Comparison of ENCODE assay signal across 8 mouse cellular contexts in the genomic region with DNA sequence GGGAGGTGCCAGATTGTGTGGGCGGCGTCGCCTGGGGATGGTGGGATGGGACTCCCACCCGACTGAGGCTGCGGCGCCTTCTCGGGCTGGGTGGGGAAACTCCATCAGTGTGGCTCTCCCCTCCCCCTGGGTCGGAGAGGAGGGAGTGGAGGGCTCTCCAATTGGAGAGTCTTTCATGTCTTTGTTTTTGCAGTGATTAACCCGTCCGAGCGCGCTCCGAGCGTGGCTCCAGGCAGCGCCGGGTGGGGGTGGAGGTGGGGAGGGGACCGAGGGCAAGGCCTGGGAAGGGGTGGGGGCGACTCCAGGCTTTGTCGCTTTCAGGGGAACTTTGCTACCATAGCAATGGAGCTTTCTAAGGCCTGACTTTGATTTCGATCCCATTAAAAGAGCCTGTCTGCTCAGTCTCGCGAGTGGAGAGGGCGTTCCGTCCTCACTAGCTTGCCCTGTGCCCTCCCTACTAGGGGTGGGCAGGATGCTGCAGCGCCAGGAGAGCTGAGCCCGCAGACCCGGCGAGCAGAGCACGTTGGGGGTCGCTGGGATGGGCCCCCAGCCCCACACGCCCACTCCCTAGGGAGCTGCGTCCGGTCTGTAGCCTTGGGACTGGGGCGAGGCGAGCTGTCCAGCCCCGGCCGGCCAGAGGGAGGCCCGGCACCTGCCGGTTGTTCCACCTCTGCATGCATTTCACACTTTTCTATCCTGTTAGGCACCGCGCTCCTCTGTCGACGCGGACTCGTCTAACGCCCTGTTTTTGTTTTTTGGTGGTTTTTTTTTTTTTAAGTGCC. TPM values are rescaled to one million over a fixed set of nuclear protein-coding genes. Genes with fewer than 3 reads are reported as not detected.
DNase-seq lines count a peak whose midpoint lies in the region; ATAC-seq and TF ChIP-seq lines count a peak whose summit lies in the region.

No protein-coding gene starts in this region.

- no peaks in the 10 kb centered on the region for H3K9me3 ChIP-seq in embryonic facial prominence, embryonic 10.5 days
- H3K9me3 ChIP-seq in hindbrain, embryonic 16.5 days (ENCODE audit: control insufficient read depth, low read length): no peaks in the 10 kb centered on the region
- H3K9me3 ChIP-seq in midbrain, embryonic 14.5 days (ENCODE audit: control insufficient read depth, low read length): no peaks in the 10 kb centered on the region

- no peaks in the 10 kb centered on the region for H3K36me3 ChIP-seq in embryonic facial prominence, embryonic 10.5 days (replicated peaks)
- no peaks in the 10 kb centered on the region for H3K36me3 ChIP-seq in hindbrain, embryonic 16.5 days (ENCODE audit: control insufficient read depth, insufficient read depth, low read length)
- H3K36me3 ChIP-seq in midbrain, embryonic 14.5 days (ENCODE audit: control insufficient read depth, insufficient read depth, low read length): no peaks in the 10 kb centered on the region

- peak overlapping the region; percentile 82 for H3K27ac ChIP-seq in layer of hippocampus, adult 2 months
- peak overlapping the region; percentile 91 for H3K27ac ChIP-seq in embryonic facial prominence, embryonic 10.5 days (replicated peaks)
- H3K27ac ChIP-seq in hindbrain, embryonic 16.5 days (ENCODE audit: low read depth, low read length): no peak overlapping the region
- peak overlapping the region; percentile 78 for H3K27ac ChIP-seq in midbrain, embryonic 14.5 days (replicated peaks; ENCODE audit: low read depth, low read length)

- peak overlapping the region; percentile 60 for H3K9ac ChIP-seq in hindbrain, embryonic 16.5 days (ENCODE audit: low read depth, low read length)
- peak overlapping the region; percentile 47 for H3K9ac ChIP-seq in midbrain, embryonic 14.5 days (replicated peaks; ENCODE audit: low read length)

- DNase-seq in layer of hippocampus, adult 2 months (ENCODE audit: low spot score in 2 of 2): peak in 1 of 2 experiments; percentile 30
- no peak for DNase-seq in layer of hippocampus, adult 11-12 months (ENCODE audit: low spot score)
- DNase-seq in embryonic facial prominence, embryonic 10.5 days (ENCODE audit: low spot score): peak; percentile 88
- DNase-seq in midbrain, embryonic 14.5 days: peak; percentile 81
- no peak for DNase-seq in c-Kit-positive CD71-positive TER-119-positive erythroid progenitor cells, embryonic 14.5 days (ENCODE audit: low spot score)
- no peak for DNase-seq in adrenal gland, postnatal 25 days
- DNase-seq in adrenal gland, postnatal 4 days (ENCODE audit: low spot score in 2 of 2): no peak

- ATAC-seq in hindbrain, embryonic 16.5 days: peak; percentile 71
- peak; percentile 82 for ATAC-seq in midbrain, embryonic 14.5 days (ENCODE audit: low FRiP score, low TSS enrichment)

- peak overlapping the region; percentile 47 for H3K4me3 ChIP-seq in layer of hippocampus, adult 2 months
- H3K4me3 ChIP-seq in embryonic facial prominence, embryonic 10.5 days: peak overlapping the region; percentile 60
- peak overlapping the region; percentile 42 for H3K4me3 ChIP-seq in hindbrain, embryonic 16.5 days (ENCODE audit: low read length)
- H3K4me3 ChIP-seq in midbrain, embryonic 14.5 days (replicated peaks; ENCODE audit: low read depth, low read length): peak overlapping the region; percentile 30

- peaks cover 49% of the 10 kb centered on the region for H3K4me1 ChIP-seq in embryonic facial prominence, embryonic 10.5 days
- H3K4me1 ChIP-seq in hindbrain, embryonic 16.5 days (ENCODE audit: control insufficient read depth, insufficient read depth, low read depth, low read length): peaks cover 24% of the 10 kb centered on the region
- peaks cover 36% of the 10 kb centered on the region for H3K4me1 ChIP-seq in midbrain, embryonic 14.5 days (ENCODE audit: control insufficient read depth, insufficient read depth, low read length)

- H3K4me2 ChIP-seq in hindbrain, embryonic 16.5 days (ENCODE audit: low read length): peak overlapping the region; percentile 74
- H3K4me2 ChIP-seq in midbrain, embryonic 14.5 days (ENCODE audit: low read length): peak overlapping the region; percentile 65

- H3K27me3 ChIP-seq in embryonic facial prominence, embryonic 10.5 days (replicated peaks; ENCODE audit: low read depth, poor library complexity, severe bottlenecking): peaks cover 97% of the 10 kb centered on the region
- H3K27me3 ChIP-seq in hindbrain, embryonic 16.5 days (replicated peaks; ENCODE audit: control insufficient read depth, insufficient read depth, low read length): peaks cover 33% of the 10 kb centered on the region
- H3K27me3 ChIP-seq in midbrain, embryonic 14.5 days (ENCODE audit: control insufficient read depth, insufficient read depth, low read length): peaks cover 25% of the 10 kb centered on the region

- TF ChIP-seq CTCF in layer of hippocampus, adult 2 months (conservative IDR thresholded peaks at IDR 0.05): peak; percentile 14; the same call in 1 of the 2 replicates

- under 1% methylated on average over 46 of the region's 46 CpGs for WGBS in embryonic facial prominence, embryonic 10.5 days
- WGBS in hindbrain, embryonic 16.5 days: 3% methylated on average over 44 of the region's 46 CpGs
- under 1% methylated on average over 46 of the region's 46 CpGs for WGBS in midbrain, embryonic 14.5 days

RNA-seq across cellular contexts. Expression of gene Neurog1, which starts 30.6 kb away (rescaled TPM):
- total RNA-seq in layer of hippocampus, adult 2 months (2021): under 1 TPM in 1 of 2 experiments, not detected in 1; 0.20 TPM
- 11.2 and 15.5 TPM in 2 replicates for polyA plus RNA-seq in embryonic facial prominence, embryonic 10.5 days (2016; fragmentation: Nextera tagmentation; extraction: Ambion mirVana)
- polyA plus RNA-seq in hindbrain, embryonic 16.5 days (2015; fragmentation: Nextera tagmentation; extraction: Ambion mirVana): 0.11 and 1.0 TPM in 2 replicates
- polyA plus RNA-seq in midbrain, embryonic 14.5 days (2014; fragmentation: Nextera tagmentation; extraction: Ambion mirVana): 3.6 and 8.9 TPM in 2 replicates
- total RNA-seq in adrenal gland, postnatal 25 days (2021): not detected in 2 replicates
- total RNA-seq in adrenal gland, postnatal 4 days (2021): not detected

RNA-seq across cellular contexts. Expression of gene Tifab, which starts 42.6 kb away (rescaled TPM):
- 1 to 10 TPM; 1.7 to 1.8 TPM for total RNA-seq in layer of hippocampus, adult 2 months (2021)
- 1.3 and 1.5 TPM in 2 replicates for polyA plus RNA-seq in embryonic facial prominence, embryonic 10.5 days (2016; fragmentation: Nextera tagmentation; extraction: Ambion mirVana)
- 1.0 and 1.3 TPM in 2 replicates for polyA plus RNA-seq in hindbrain, embryonic 16.5 days (2015; fragmentation: Nextera tagmentation; extraction: Ambion mirVana)
- 0.43 and 0.64 TPM in 2 replicates for polyA plus RNA-seq in midbrain, embryonic 14.5 days (2014; fragmentation: Nextera tagmentation; extraction: Ambion mirVana)
- total RNA-seq in adrenal gland, postnatal 25 days (2021): 1.1 and 1.5 TPM in 2 replicates
- total RNA-seq in adrenal gland, postnatal 4 days (2021): 1 to 10 TPM; 1.4 to 1.8 TPM

Comparison
In these comparisons a context has a peak if more than half of its experiments do, and no peak if none do; other contexts are left out.
1. DNase-seq: peak in embryonic facial prominence, embryonic 10.5 days (single experiment) and midbrain, embryonic 14.5 days (single experiment); none in layer of hippocampus, adult 11-12 months (single experiment), c-Kit-positive CD71-positive TER-119-positive erythroid progenitor cells, embryonic 14.5 days (single experiment), adrenal gland, postnatal 25 days (single experiment) and adrenal gland, postnatal 4 days (0 of 2).
2. Peak in every context shown above with its lines, with median percentiles within 50 percentile points of each other: H3K4me3 ChIP-seq.